Mouse (Mus musculus): Measurements from ENCODE around the gene Larp6. TPM values are rescaled to one million over a fixed set of nuclear protein-coding genes. Genes with fewer than 3 reads are reported as not detected.

Gene Larp6
- polyA plus RNA-seq, 1 experiment, result 1.3 TPM

GRCm38 (mm10) chr9:60676429-60676828 is 36.4 kb upstream of the Larp6 start:
- DNase-seq (ENCODE audit: low read depth in 1 of 2, low spot score in 2 of 2), result no peak
- H3K4me3 ChIP-seq (ENCODE audit: extremely low read depth, insufficient read depth, insufficient read length), result no peak overlapping the region

GRCm38 (mm10) chr9:60678913-60679312 is 33.9 kb upstream of the Larp6 start:
- 32% methylated on average over 5 of the region's 5 CpGs for WGBS
- no peak overlapping the region for H3K27ac ChIP-seq (ENCODE audit: insufficient read depth, low read length)
- TF ChIP-seq CTCF (IDR thresholded peaks at IDR 0.05; ENCODE audit: extremely low read depth, insufficient read depth, insufficient read length, insufficient replicate concordance) (no peak), POLR2A (IDR thresholded peaks at IDR 0.05; ENCODE audit: low read depth, low read length) (no peak)

More at GRCm38 (mm10) chr9:60676429-60676828, 36.4 kb upstream of the Larp6 start:
- Histone ChIP-seq H3K36me3 (ENCODE audit: control insufficient read depth, insufficient read depth, low read length) (no peaks in the 10 kb centered on the region), H3K4me1 (ENCODE audit: control insufficient read depth, insufficient read depth, insufficient read length) (no peaks in the 10 kb centered on the region), H3K27ac (ENCODE audit: insufficient read depth, low read length) (no peak overlapping the region), H3K27me3 (ENCODE audit: control insufficient read depth, insufficient read depth, low read length) (no peaks in the 10 kb centered on the region)
- 85% methylated on average over 4 of the region's 4 CpGs for WGBS
- no peak for TF ChIP-seq CTCF (IDR thresholded peaks at IDR 0.05; ENCODE audit: extremely low read depth, insufficient read depth, insufficient read length, insufficient replicate concordance)
- TF ChIP-seq POLR2A (IDR thresholded peaks at IDR 0.05; ENCODE audit: low read depth, low read length), result no peak

GRCm38 (mm10) chr9:60681005-60681404 is 31.8 kb upstream of the Larp6 start:
- no peaks in the 10 kb centered on the region for H3K27me3 ChIP-seq (ENCODE audit: control insufficient read depth, insufficient read depth, low read length)
- no peak for TF ChIP-seq CTCF (IDR thresholded peaks at IDR 0.05; ENCODE audit: extremely low read depth, insufficient read depth, insufficient read length, insufficient replicate concordance)
- TF ChIP-seq POLR2A (IDR thresholded peaks at IDR 0.05; ENCODE audit: low read depth, low read length), result no peak
- no peak for DNase-seq (ENCODE audit: low read depth in 1 of 2, low spot score in 2 of 2)
- H3K4me3 ChIP-seq (ENCODE audit: extremely low read depth, insufficient read depth, insufficient read length), result no peak overlapping the region
- WGBS, result 92% methylated on average over 3 of the region's 3 CpGs
- H3K36me3 ChIP-seq (ENCODE audit: control insufficient read depth, insufficient read depth, low read length), result no peaks in the 10 kb centered on the region
- no peak overlapping the region for H3K27ac ChIP-seq (ENCODE audit: insufficient read depth, low read length)
- no peaks in the 10 kb centered on the region for H3K4me1 ChIP-seq (ENCODE audit: control insufficient read depth, insufficient read depth, insufficient read length)

More at GRCm38 (mm10) chr9:60678913-60679312, 33.9 kb upstream of the Larp6 start:
- no peaks in the 10 kb centered on the region for H3K36me3 ChIP-seq (ENCODE audit: control insufficient read depth, insufficient read depth, low read length)
- DNase-seq (ENCODE audit: low read depth in 1 of 2, low spot score in 2 of 2), result no peak
- H3K27me3 ChIP-seq (ENCODE audit: control insufficient read depth, insufficient read depth, low read length), result no peaks in the 10 kb centered on the region
- H3K4me1 ChIP-seq (ENCODE audit: control insufficient read depth, insufficient read depth, insufficient read length), result no peaks in the 10 kb centered on the region
- no peak overlapping the region for H3K4me3 ChIP-seq (ENCODE audit: extremely low read depth, insufficient read depth, insufficient read length)

GRCm38 (mm10) chr9:60682753-60683152 is 30.0 kb upstream of the Larp6 start:
- Histone ChIP-seq H3K27ac (ENCODE audit: insufficient read depth, low read length) (no peak overlapping the region), H3K4me1 (ENCODE audit: control insufficient read depth, insufficient read depth, insufficient read length) (no peaks in the 10 kb centered on the region), H3K4me3 (ENCODE audit: extremely low read depth, insufficient read depth, insufficient read length) (no peak overlapping the region), H3K36me3 (ENCODE audit: control insufficient read depth, insufficient read depth, low read length) (no peaks in the 10 kb centered on the region), H3K27me3 (ENCODE audit: control insufficient read depth, insufficient read depth, low read length) (no peaks in the 10 kb centered on the region)
- 85% methylated on average over 4 of the region's 4 CpGs for WGBS
- TF ChIP-seq POLR2A (IDR thresholded peaks at IDR 0.05; ENCODE audit: low read depth, low read length), result no peak
- TF ChIP-seq CTCF (IDR thresholded peaks at IDR 0.05; ENCODE audit: extremely low read depth, insufficient read depth, insufficient read length, insufficient replicate concordance), result no peak
- no peak for DNase-seq (ENCODE audit: low read depth in 1 of 2, low spot score in 2 of 2)

GRCm38 (mm10) chr9:60687415-60687814 is 25.4 kb upstream of the Larp6 start:
- TF ChIP-seq POLR2A (IDR thresholded peaks at IDR 0.05; ENCODE audit: low read depth, low read length) (no peak), CTCF (IDR thresholded peaks at IDR 0.05; ENCODE audit: extremely low read depth, insufficient read depth, insufficient read length, insufficient replicate concordance) (no peak)
- Histone ChIP-seq H3K4me3 (ENCODE audit: extremely low read depth, insufficient read depth, insufficient read length) (peak overlapping the region; percentile 63), H3K27me3 (ENCODE audit: control insufficient read depth, insufficient read depth, low read length) (no peaks in the 10 kb centered on the region), H3K36me3 (ENCODE audit: control insufficient read depth, insufficient read depth, low read length) (no peaks in the 10 kb centered on the region), H3K27ac (ENCODE audit: insufficient read depth, low read length) (no peak overlapping the region), H3K4me1 (ENCODE audit: control insufficient read depth, insufficient read depth, insufficient read length) (no peaks in the 10 kb centered on the region)
- no peak for DNase-seq (ENCODE audit: low read depth in 1 of 2, low spot score in 2 of 2)
- 4% methylated on average over 7 of the region's 7 CpGs for WGBS

GRCm38 (mm10) chr9:60687891-60688324 is 24.9 kb upstream of the Larp6 start, which contains the start of gene Lrrc49:
Lrrc49 (minus strand) TSS chr9:60688158.
- H3K4me3 ChIP-seq (ENCODE audit: extremely low read depth, insufficient read depth, insufficient read length), result peak within 1 kb of the TSS; percentile 63
- DNase-seq (ENCODE audit: low read depth in 1 of 2, low spot score in 2 of 2), result peak; percentile 54 to 57
- no peaks in the 10 kb centered on the region for H3K36me3 ChIP-seq (ENCODE audit: control insufficient read depth, insufficient read depth, low read length)
- no peaks in the 10 kb centered on the region for H3K27me3 ChIP-seq (ENCODE audit: control insufficient read depth, insufficient read depth, low read length)
- under 1% methylated on average over 21 of the region's 21 CpGs for WGBS
- TF ChIP-seq CTCF (IDR thresholded peaks at IDR 0.05; ENCODE audit: extremely low read depth, insufficient read depth, insufficient read length, insufficient replicate concordance) (no peak), POLR2A (IDR thresholded peaks at IDR 0.05; ENCODE audit: low read depth, low read length) (no peak)
- H3K27ac ChIP-seq (ENCODE audit: insufficient read depth, low read length), result no peak within 1 kb of the TSS
- no peaks in the 10 kb centered on the region for H3K4me1 ChIP-seq (ENCODE audit: control insufficient read depth, insufficient read depth, insufficient read length)

- WGBS, result 85% methylated on average over 4 of the region's 4 CpGs
- DNase-seq (ENCODE audit: low read depth in 1 of 2, low spot score in 2 of 2), result no peak
- Histone ChIP-seq H3K27me3 (ENCODE audit: control insufficient read depth, insufficient read depth, low read length) (no peaks in the 10 kb centered on the region), H3K4me3 (ENCODE audit: extremely low read depth, insufficient read depth, insufficient read length) (no peak overlapping the region), H3K4me1 (ENCODE audit: control insufficient read depth, insufficient read depth, insufficient read length) (no peaks in the 10 kb centered on the region), H3K36me3 (ENCODE audit: control insufficient read depth, insufficient read depth, low read length) (no peaks in the 10 kb centered on the region), H3K27ac (ENCODE audit: insufficient read depth, low read length) (no peak overlapping the region)
- TF ChIP-seq POLR2A (IDR thresholded peaks at IDR 0.05; ENCODE audit: low read depth, low read length), result no peak
- no peak for TF ChIP-seq CTCF (IDR thresholded peaks at IDR 0.05; ENCODE audit: extremely low read depth, insufficient read depth, insufficient read length, insufficient replicate concordance)
Measured at GRCm38 (mm10) chr9:60692624-60693023, 20.2 kb upstream of the Larp6 start.
